Mouse (Mus musculus): Measurements from ENCODE around the gene Nup107. TPM values are rescaled to one million over a fixed set of nuclear protein-coding genes. Genes with fewer than 3 reads are reported as not detected.

Nup107 gene
- polyA plus RNA-seq, 1 experiment from 2014 or later: 96.3 TPM

GRCm38 (mm10) chr10:117782491-117783260 lies 9.8 kb downstream of the Nup107 start:
- DNase-seq: no peak
- WGBS: 93% methylated on average over 14 of the region's 14 CpGs
- Histone ChIP-seq H3K9ac (no peak overlapping the region), H3K27me3 (ENCODE audit: insufficient read depth, low read length) (no peaks in the 10 kb centered on the region), H3K4me3 (ENCODE audit: low read depth, low read length) (no peak overlapping the region), H3K4me2 (no peak overlapping the region), H3K9me3 (ENCODE audit: low read depth, low read length) (no peaks in the 10 kb centered on the region), H3K27ac (ENCODE audit: low read depth) (no peak overlapping the region), H3K36me3 (ENCODE audit: insufficient read depth) (peaks cover 93% of the 10 kb centered on the region), H3K4me1 (ENCODE audit: insufficient read depth) (no peaks in the 10 kb centered on the region)
- no peak for ATAC-seq (ENCODE audit: insufficient read depth)
- TF ChIP-seq CTCF (IDR thresholded peaks at IDR 0.05; ENCODE audit: low read depth): no peak

GRCm38 (mm10) chr10:117782056-117782455 lies 10.4 kb downstream of the Nup107 start:
- no peak for TF ChIP-seq CTCF (IDR thresholded peaks at IDR 0.05; ENCODE audit: low read depth)
- Histone ChIP-seq H3K36me3 (ENCODE audit: insufficient read depth) (peaks cover 92% of the 10 kb centered on the region), H3K4me1 (ENCODE audit: insufficient read depth) (no peaks in the 10 kb centered on the region), H3K4me2 (no peak overlapping the region), H3K4me3 (ENCODE audit: low read depth, low read length) (no peak overlapping the region), H3K9ac (no peak overlapping the region), H3K27ac (ENCODE audit: low read depth) (no peak overlapping the region), H3K27me3 (ENCODE audit: insufficient read depth, low read length) (no peaks in the 10 kb centered on the region), H3K9me3 (ENCODE audit: low read depth, low read length) (no peaks in the 10 kb centered on the region)
- no peak for DNase-seq
- whole genome bisulfite sequencing: 79% methylated on average over 2 of the region's 2 CpGs
- ATAC-seq (ENCODE audit: insufficient read depth): no peak

DNA sequence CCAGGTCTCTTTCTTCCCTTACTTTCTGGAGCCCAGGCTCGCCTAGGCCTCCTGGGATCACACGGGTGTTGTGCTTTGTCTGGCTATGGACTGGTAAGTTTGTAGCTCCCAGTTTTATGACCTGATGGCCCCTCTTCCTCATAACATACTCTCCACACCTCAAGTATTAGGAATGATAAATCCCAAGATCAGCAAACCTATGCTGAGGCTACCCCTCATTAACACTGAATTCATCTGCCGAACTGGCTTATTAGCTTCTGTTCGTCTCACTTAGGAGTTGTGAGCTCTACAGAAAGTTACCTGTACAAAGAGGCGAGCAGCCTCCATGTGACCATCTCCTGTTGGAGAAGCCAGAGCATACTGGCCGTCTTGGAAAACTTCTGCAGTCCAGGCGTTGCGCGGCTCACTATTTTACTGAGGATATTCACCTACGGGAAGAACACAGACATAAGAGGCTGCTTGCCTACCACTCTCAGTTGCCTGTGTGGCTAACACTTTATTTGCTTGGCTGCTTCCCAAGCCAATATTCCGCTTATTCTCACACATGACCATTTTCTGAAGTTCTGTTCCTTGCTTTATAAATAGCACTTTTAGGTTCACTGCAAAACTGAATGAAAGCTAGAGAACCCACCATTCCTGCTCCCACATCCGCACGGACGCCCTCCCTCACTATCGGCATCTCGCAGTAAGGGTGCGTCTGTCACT lies 11.3 kb downstream of the Nup107 start:
- Histone ChIP-seq H3K9me3 (ENCODE audit: low read depth, low read length) (no peaks in the 10 kb centered on the region), H3K36me3 (ENCODE audit: insufficient read depth) (peaks cover 92% of the 10 kb centered on the region), H3K4me2 (no peak overlapping the region), H3K9ac (no peak overlapping the region), H3K4me3 (ENCODE audit: low read depth, low read length) (no peak overlapping the region), H3K4me1 (ENCODE audit: insufficient read depth) (no peaks in the 10 kb centered on the region), H3K27me3 (ENCODE audit: insufficient read depth, low read length) (no peaks in the 10 kb centered on the region), H3K27ac (ENCODE audit: low read depth) (no peak overlapping the region)
- no peak for ATAC-seq (ENCODE audit: insufficient read depth)
- no peak for DNase-seq
- TF ChIP-seq CTCF (IDR thresholded peaks at IDR 0.05; ENCODE audit: low read depth): no peak
- WGBS: 93% methylated on average over 17 of the region's 17 CpGs

DNA sequence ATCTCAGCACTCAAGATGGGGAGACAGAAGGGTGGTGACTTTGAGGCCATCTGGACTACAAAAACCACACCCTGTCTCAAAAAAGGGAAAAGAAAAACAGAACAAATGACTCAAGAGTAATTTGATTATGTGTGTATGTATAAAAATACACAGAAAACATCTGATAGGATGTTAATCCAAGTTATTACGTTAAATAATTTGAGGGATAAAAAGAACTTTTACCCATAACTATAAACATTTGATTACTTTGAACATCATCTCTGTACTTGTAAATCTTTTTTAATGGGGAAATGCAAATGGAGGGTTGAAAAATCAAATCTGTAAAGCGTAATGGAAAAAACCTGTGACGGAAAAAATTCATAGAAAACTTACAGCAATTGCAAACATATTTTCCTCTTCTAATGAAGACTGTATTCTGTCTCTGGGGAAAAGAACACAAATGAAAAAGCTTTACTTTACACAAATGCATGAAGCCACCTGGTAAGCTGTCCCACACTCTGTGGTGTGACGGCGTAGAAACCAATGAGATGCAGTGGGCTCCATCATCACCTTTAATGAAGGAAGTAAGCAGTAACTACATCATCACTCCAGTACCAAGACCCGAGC lies 12.1 kb downstream of the Nup107 start:
- H3K27ac ChIP-seq (ENCODE audit: low read depth): no peak overlapping the region
- ATAC-seq (ENCODE audit: insufficient read depth): no peak
- no peak overlapping the region for H3K4me2 ChIP-seq
- DNase-seq: no peak
- no peaks in the 10 kb centered on the region for H3K27me3 ChIP-seq (ENCODE audit: insufficient read depth, low read length)
- peaks cover 92% of the 10 kb centered on the region for H3K36me3 ChIP-seq (ENCODE audit: insufficient read depth)
- no peak overlapping the region for H3K4me3 ChIP-seq (ENCODE audit: low read depth, low read length)
- no peaks in the 10 kb centered on the region for H3K4me1 ChIP-seq (ENCODE audit: insufficient read depth)
- TF ChIP-seq CTCF (IDR thresholded peaks at IDR 0.05; ENCODE audit: low read depth): no peak
- no peak overlapping the region for H3K9ac ChIP-seq
- no peaks in the 10 kb centered on the region for H3K9me3 ChIP-seq (ENCODE audit: low read depth, low read length)
- WGBS: 94% methylated on average over 6 of the region's 6 CpGs

- no peak overlapping the region for H3K4me3 ChIP-seq (ENCODE audit: low read depth, low read length)
- TF ChIP-seq CTCF (IDR thresholded peaks at IDR 0.05; ENCODE audit: low read depth): no peak
- no peaks in the 10 kb centered on the region for H3K9me3 ChIP-seq (ENCODE audit: low read depth, low read length)
- no peak overlapping the region for H3K9ac ChIP-seq
- H3K27me3 ChIP-seq (ENCODE audit: insufficient read depth, low read length): no peaks in the 10 kb centered on the region
- DNase-seq (no peak), ATAC-seq (ENCODE audit: insufficient read depth) (no peak)
- 85% methylated on average over 8 of the region's 8 CpGs for WGBS
- peaks cover 93% of the 10 kb centered on the region for H3K36me3 ChIP-seq (ENCODE audit: insufficient read depth)
- no peak overlapping the region for H3K4me2 ChIP-seq
- H3K27ac ChIP-seq (ENCODE audit: low read depth): no peak overlapping the region
- H3K4me1 ChIP-seq (ENCODE audit: insufficient read depth): no peaks in the 10 kb centered on the region
Observed at GRCm38 (mm10) chr10:117779581-117780305, 12.8 kb downstream of the Nup107 start.

GRCm38 (mm10) chr10:117778951-117779350 lies 13.6 kb downstream of the Nup107 start:
- H3K27ac ChIP-seq (ENCODE audit: low read depth): no peak overlapping the region
- 85% methylated on average over 4 of the region's 4 CpGs for WGBS
- ATAC-seq (ENCODE audit: insufficient read depth) (no peak), DNase-seq (no peak)
- no peaks in the 10 kb centered on the region for H3K4me1 ChIP-seq (ENCODE audit: insufficient read depth)
- H3K9me3 ChIP-seq (ENCODE audit: low read depth, low read length): no peaks in the 10 kb centered on the region
- H3K9ac ChIP-seq: no peak overlapping the region
- H3K4me3 ChIP-seq (ENCODE audit: low read depth, low read length): no peak overlapping the region
- H3K4me2 ChIP-seq: no peak overlapping the region
- H3K36me3 ChIP-seq (ENCODE audit: insufficient read depth): peaks cover 93% of the 10 kb centered on the region
- H3K27me3 ChIP-seq (ENCODE audit: insufficient read depth, low read length): no peaks in the 10 kb centered on the region
- no peak for TF ChIP-seq CTCF (IDR thresholded peaks at IDR 0.05; ENCODE audit: low read depth)

Data from lung, embryonic 14.5 days (tissue).